Mouse (Mus musculus): ENCODE results near the gene Tulp4.

Tulp4 gene

GRCm38 (mm10) chr17:6125441-6125840, 19.2 kb downstream of the Tulp4 start:
- DNase-seq, result no peak

DNA sequence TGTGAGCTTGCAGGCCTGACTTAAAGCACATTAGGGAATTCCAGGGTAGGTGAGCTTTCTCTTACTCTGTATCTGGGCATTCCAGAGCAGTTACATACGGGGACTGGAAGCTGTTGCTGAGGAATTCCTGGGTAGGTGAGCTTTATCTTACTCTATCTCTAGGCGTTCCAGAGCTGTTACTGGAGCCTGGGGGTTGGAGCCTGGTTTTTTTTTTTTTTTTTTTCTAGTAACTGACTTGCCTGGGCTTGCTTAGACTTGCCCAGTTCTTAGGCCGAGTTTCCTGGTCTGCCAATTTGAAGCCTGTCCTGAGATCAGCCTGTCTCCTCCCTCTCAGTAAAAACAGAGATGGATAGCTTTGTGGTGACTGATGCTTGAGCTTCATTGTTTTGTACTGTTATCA, 21.8 kb downstream of the Tulp4 start:
- DNase-seq, result no peak

GRCm38 (mm10) chr17:6129361-6129760, 23.1 kb downstream of the Tulp4 start:
- no peak for DNase-seq

- DNase-seq, result no peak
Measured at GRCm38 (mm10) chr17:6131083-6131482, 24.8 kb downstream of the Tulp4 start.

GRCm38 (mm10) chr17:6140875-6141274, 34.6 kb downstream of the Tulp4 start:
- DNase-seq, result no peak

GRCm38 (mm10) chr17:6141344-6141743, 35.1 kb downstream of the Tulp4 start:
- no peak for DNase-seq

GRCm38 (mm10) chr17:6145244-6145643, 39.0 kb downstream of the Tulp4 start:
- no peak for DNase-seq

DNA sequence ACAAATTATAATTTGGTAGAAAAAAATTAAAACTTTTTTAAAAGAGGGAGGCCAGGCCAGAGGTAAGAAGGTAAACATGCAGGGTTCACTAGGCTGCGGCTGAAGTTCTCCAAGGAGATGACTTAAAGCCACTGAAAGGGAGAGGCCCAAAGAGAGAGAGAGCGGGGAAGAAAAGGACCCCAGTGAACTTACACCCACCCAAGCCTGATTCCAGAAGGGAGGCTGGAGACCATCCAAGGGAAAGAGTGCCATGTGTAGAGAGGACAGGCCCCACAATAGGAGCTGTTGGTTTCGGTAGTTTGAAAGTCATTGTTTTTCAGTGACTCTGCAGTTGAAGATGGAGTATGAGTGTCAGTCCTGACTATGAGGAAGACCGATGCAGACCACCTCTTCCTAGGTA, 46.7 kb downstream of the Tulp4 start:
- DNase-seq, result no peak

- no peak for DNase-seq
Measured at GRCm38 (mm10) chr17:6153581-6153980, 47.3 kb downstream of the Tulp4 start.

- DNase-seq, result no peak
Measured at GRCm38 (mm10) chr17:6154366-6154765, 48.1 kb downstream of the Tulp4 start.

- no peak for DNase-seq
Measured at GRCm38 (mm10) chr17:6160495-6160894, 54.3 kb downstream of the Tulp4 start.

DNA sequence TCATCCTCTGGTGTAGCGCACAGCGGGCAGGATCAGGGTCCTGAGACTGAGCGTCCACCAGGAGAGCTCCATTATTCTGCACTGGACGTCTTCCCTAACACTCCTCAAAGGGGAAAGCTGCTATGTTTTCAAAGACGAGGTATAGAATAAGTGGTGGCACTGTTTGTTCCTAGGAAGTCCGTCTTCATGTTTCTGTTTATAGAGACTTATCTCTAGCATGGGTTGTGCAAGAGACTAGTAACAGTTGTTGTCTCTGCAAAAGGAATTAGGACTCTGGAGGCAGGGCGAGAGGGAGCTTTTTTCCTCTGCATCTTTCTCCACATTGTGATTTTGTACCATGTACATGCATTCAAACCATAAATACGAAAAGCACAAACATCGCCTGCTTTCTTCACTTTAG, 55.7 kb downstream of the Tulp4 start:
- DNase-seq, result no peak

- DNase-seq, result no peak
Measured at GRCm38 (mm10) chr17:6162761-6163160, 56.5 kb downstream of the Tulp4 start.

DNA sequence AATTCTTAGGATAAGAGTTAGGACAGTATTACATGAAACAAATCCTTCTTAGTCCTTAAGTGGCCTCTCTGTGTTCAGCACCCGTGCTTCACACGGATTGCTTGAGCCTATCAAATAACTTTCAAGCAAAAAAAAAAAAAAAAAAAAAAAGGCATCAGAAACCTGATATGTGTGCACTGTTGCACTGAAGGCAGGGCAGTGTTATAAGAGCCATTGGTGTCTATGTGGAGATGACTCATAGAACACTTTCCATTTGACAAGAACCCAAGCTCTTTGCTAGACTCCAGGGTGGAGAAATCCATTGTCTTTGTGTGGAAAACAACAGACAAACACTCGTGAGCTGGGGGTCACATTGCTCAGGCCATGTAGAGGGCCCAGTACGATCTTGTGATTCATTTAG, 58.7 kb downstream of the Tulp4 start:
- DNase-seq, result no peak

- DNase-seq, result no peak
Measured at GRCm38 (mm10) chr17:6172440-6172839, 66.2 kb downstream of the Tulp4 start.

GRCm38 (mm10) chr17:6172926-6173690, 66.9 kb downstream of the Tulp4 start:
- DNase-seq, result no peak

- DNase-seq, result no peak
Measured at GRCm38 (mm10) chr17:6174574-6174973, 68.3 kb downstream of the Tulp4 start.

DNA sequence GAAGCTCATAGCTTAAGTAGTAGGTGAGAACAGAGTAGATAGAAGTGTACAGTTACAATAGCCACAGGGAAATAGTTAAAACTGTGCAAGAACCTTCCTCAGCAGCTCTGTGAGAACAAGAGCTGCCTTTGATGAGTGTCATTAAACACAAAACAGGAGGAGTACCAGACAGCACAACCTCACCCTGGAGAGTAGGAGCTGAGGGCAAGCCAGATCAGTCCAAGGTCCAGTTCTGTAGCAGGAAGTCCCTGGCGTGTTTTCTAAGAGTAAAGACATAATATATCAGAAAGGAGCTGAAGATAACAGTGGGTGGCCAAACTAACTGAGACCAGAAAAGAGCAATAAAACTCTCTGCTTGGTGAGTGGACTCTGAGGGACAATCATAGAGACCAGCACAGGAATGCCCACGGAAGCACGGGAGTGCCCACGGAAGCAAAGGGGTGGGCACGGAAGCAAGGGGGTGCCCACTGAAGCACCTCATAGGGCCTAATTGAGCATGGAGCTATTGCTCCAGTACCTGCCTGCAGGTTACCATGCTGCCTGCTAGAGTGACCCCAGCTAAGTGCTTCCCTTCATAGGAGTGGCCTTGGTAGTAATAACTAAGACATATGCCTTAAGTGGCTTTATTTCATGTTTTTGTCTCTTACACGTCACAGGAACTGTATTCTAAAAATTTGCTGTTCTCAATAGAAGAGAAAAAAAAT, 72.5 kb downstream of the Tulp4 start:
- no peak for DNase-seq

DNA sequence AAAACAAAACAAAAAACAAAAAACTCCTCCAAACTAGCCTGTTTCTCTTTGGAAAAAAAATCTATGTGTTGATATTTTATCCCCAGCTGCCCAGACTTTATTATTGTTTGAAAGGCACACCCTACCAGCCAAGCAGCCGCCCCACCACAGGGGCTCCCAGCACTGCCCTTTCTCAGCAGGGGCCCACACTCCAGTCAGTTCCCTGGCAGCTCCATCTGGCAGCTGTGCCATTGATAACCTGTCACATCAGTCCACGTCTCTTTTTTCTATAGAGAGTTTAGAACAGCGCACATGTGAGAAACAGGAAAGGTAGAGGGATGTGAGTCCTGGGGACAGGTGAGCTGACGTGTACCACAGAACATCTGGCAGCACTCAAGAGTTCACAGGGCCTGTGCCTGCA, 73.2 kb downstream of the Tulp4 start:
- no peak for DNase-seq

DNA sequence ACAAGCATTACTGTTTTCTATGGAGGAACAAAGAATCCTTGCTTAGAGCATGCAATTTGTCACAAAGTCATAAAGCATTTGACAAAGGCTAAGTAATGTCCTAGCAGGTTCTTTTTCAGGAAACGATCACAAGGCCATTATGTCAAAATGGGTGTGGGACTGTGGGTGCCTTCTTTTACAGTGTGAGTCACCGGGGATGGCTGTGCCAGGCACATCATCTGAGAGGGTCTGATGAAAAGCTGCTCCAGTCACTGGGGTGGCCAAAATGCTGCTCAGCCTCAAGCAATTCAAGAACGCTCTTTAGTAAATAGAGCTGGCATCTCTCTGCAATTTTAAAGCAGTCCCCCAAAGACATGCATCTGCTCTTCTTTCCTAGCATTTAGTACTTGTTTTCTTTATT, 74.2 kb downstream of the Tulp4 start:
- no peak for DNase-seq

DNA sequence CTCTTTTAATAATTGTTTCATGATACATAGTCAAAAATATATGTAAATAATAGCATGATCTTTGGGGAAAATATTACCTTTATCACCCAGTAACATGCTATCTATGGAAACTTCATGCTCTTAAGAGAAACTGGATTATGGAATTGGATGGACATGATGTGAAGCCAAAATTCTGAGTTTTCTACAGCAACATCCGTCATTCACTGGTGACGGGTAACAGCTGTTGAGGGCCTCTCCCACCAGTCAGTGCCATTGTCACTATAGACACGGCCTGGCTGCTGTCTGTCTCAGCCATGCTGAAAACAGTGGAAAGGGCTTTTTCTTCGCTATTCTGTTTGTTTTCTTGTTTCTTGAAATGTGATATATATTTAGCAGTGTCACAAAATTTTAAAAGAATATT, 76.5 kb downstream of the Tulp4 start:
- no peak for DNase-seq

- no peak for DNase-seq
Measured at GRCm38 (mm10) chr17:6186651-6187050, 80.4 kb downstream of the Tulp4 start.

DNA sequence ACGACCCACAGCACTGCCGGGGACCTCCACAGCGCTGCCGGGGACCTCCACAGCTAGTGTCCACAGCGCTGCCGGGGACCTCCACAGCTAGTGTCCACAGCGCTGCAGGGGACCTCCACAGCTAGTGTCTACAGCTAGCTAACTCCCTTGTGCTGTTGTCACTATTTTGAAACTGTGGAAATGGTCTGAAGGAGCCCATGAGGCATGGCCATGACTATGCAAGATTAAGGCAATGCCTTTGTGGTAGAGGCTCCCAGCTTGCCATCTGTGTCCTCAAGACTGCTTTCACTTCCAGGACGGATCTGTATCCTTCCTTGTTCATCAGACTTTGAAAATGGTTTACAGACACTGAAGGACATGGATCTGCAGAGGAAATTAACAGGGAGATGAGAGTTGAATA, 80.9 kb downstream of the Tulp4 start:
- no peak for DNase-seq

DNA sequence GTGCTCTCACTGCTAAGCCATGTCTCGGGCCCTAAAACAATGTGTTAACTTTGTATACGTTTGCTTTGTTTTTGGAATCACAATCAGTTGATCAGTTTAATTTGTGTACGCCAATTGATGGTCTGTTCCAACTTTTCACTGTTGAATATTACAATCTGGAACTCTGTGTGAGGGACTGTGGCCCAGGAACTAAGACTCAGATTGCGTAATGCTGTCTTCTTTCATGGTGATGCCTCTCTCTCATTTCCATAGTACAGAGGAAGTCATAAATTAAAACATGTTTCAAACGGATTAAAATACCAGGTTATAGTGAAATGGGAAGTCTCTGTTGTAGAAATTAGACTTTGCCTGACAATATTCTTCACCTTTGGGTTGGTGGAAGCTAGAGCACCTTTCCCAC, 83.0 kb downstream of the Tulp4 start:
- DNase-seq, result no peak

DNA sequence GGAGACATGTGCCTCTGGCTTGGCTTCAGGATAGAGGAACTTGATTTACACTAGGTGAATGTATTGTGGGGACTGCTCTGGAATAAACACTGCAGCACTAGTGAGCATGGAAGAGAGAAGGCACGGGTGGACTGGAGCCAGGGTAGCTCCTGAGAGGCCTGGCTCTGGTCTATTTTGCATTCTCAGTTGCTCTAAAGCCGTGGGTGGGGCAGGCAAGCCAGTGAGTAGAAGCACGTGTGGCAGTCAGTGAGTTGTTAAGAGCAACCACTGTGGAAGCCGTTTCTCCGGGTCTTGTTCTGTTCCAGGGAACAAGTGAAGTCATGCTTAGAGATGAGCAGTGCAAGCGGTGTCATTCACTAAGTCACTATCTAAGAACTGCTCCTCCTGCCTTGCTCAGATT, 86.0 kb downstream of the Tulp4 start:
- no peak for DNase-seq

Measured in right cerebral cortex, postnatal 25 days (tissue).